Mouse (Mus musculus) adrenal gland, adult 8-10 months (tissue): ENCODE results near the gene Gm8914. TPM values are rescaled to one million over a fixed set of nuclear protein-coding genes. Genes with fewer than 3 reads are reported as not detected.
"Not testable (repeated sequence)": the region's sequence is repeated elsewhere in the genome, so short reads cannot be mapped to it uniquely, and the experiment has no call there.

Source experiments
- DNase-seq: peaks from one replicate; pipeline ENCODE4 v3.0.0; 2022
- total RNA-seq, 4 experiments: library from RNA; stranded (reverse); gene quantifications; 2 replicates each; pipeline ENCODE4 v1.2.4; 2022

Gene Gm8914
- not detected for total RNA-seq

GRCm38 (mm10) chrX:91479826-91480225 lies at the start of gene Gm8914:
TSS of gene Gm8914 (plus strand) at chrX:91480126.
- not testable (repeated sequence) for DNase-seq

Other genes starting within 250 kb of the Gm8914 start
- gene Mageb2, start 148.4 kb upstream of the Gm8914 start, total RNA-seq, result not detected
- not detected for gene Gm5072, start 87.6 kb upstream of the Gm8914 start, total RNA-seq
- gene 1700084M14Rik, start 95.8 kb downstream of the Gm8914 start, total RNA-seq, result not detected
- gene Gm14781, start 152.1 kb downstream of the Gm8914 start, total RNA-seq, result not detected